Mouse (Mus musculus) midbrain, embryonic 15.5 days (tissue): ENCODE measurements around the gene Timp2. TPM values are rescaled to one million over a fixed set of nuclear protein-coding genes. Genes with fewer than 3 reads are reported as not detected.

Source experiments
- ATAC-seq: fragments of 200-750 bp; cut with Nextera tagmentation; replicated peaks from 2 replicates; pipeline ENCODE4 v1.8.0; 2017; ENCODE audit warnings: moderate TSS enrichment
- H3K27ac ChIP-seq: fragments of 300-500 bp; sonication (generic); 2 replicates; pipeline ENCODE4 v1.5.1; 2015; ENCODE audit warnings: mild to moderate bottlenecking, inconsistent platforms
- H3K27me3 ChIP-seq: fragments of 300-500 bp; sonication (generic); replicated peaks from 2 replicates; pipeline ENCODE4 v1.6.1; 2015; ENCODE audit warnings: inconsistent platforms
- H3K36me3 ChIP-seq: fragments of 300-500 bp; sonication (generic); replicated peaks from 2 replicates; pipeline ENCODE4 v1.6.1; 2015; ENCODE audit warnings: inconsistent platforms
- H3K4me1 ChIP-seq: fragments of 300-500 bp; sonication (generic); 2 replicates; pipeline ENCODE4 v1.6.1; 2015; ENCODE audit warnings: inconsistent platforms
- H3K4me2 ChIP-seq: fragments of 300-500 bp; sonication (generic); 2 replicates; pipeline ENCODE4 v1.6.1; 2015; ENCODE audit warnings: inconsistent platforms, mild to moderate bottlenecking, moderate library complexity
- H3K4me3 ChIP-seq: fragments of 300-500 bp; sonication (generic); 2 replicates; pipeline ENCODE4 v1.5.1; 2015; ENCODE audit warnings: mild to moderate bottlenecking, inconsistent platforms
- H3K9ac ChIP-seq: fragments of 300-500 bp; sonication (generic); 2 replicates; pipeline ENCODE4 v1.6.1; 2015; ENCODE audit warnings: mild to moderate bottlenecking, inconsistent platforms
- H3K9me3 ChIP-seq: fragments of 300-500 bp; sonication (generic); 2 replicates; pipeline ENCODE4 v1.6.1; 2016; ENCODE audit warnings: inconsistent platforms
- WGBS: fragments of 180-500 bp; shearing (Covaris S2); methylation state at CpG from one replicate; pipeline ENCODE4 v1.1.7; 2015; ENCODE audit warnings: mixed read lengths; 5-methylcytosine and 5-hydroxymethylcytosine counted together
- polyA plus RNA-seq: library from polyadenylated mRNA; unstranded; fragments of >200 nt; fragmentation: Nextera tagmentation; extraction: Ambion mirVana; gene quantifications from 2 replicates; pipeline ENCODE4 v1.2.1, GENCODE M21; 2015

The Timp2 gene
- polyA plus RNA-seq, 1 experiment from 2014 or later: 83.6 TPM

- Histone ChIP-seq H3K27ac (no peak overlapping the region), H3K4me1 (peaks cover 23% of the 10 kb centered on the region), H3K36me3 (no peaks in the 10 kb centered on the region), H3K27me3 (no peaks in the 10 kb centered on the region), H3K4me3 (no peak overlapping the region), H3K9ac (no peak overlapping the region), H3K9me3 (no peaks in the 10 kb centered on the region), H3K4me2 (no peak overlapping the region)
- no peak for ATAC-seq
- 94% methylated on average over 2 of the region's 2 CpGs for WGBS
These were observed 8.1 kb downstream of the Timp2 start for GRCm38 (mm10) chr11:118347391-118347790.

- Histone ChIP-seq H3K4me3 (no peak overlapping the region), H3K4me2 (no peak overlapping the region), H3K27ac (no peak overlapping the region), H3K9ac (no peak overlapping the region), H3K36me3 (no peaks in the 10 kb centered on the region), H3K27me3 (no peaks in the 10 kb centered on the region), H3K9me3 (no peaks in the 10 kb centered on the region), H3K4me1 (peaks cover 25% of the 10 kb centered on the region)
- ATAC-seq: no peak
- 87% methylated on average over 8 of the region's 8 CpGs for WGBS
These were observed 9.0 kb downstream of the Timp2 start for GRCm38 (mm10) chr11:118346395-118347096.

GRCm38 (mm10) chr11:118345693-118346092 is 9.8 kb downstream of the Timp2 start:
- peaks cover 27% of the 10 kb centered on the region for H3K4me1 ChIP-seq

GRCm38 (mm10) chr11:118343629-118344028 is 11.9 kb downstream of the Timp2 start:
- Histone ChIP-seq H3K36me3 (no peaks in the 10 kb centered on the region), H3K27me3 (no peaks in the 10 kb centered on the region), H3K9ac (no peak overlapping the region), H3K9me3 (no peaks in the 10 kb centered on the region), H3K4me3 (no peak overlapping the region), H3K27ac (no peak overlapping the region), H3K4me2 (no peak overlapping the region), H3K4me1 (peaks cover 27% of the 10 kb centered on the region)
- no peak for ATAC-seq
- WGBS: 65% methylated on average over 2 of the region's 2 CpGs

More at GRCm38 (mm10) chr11:118345693-118346092, 9.8 kb downstream of the Timp2 start:
- 65% methylated on average over 4 of the region's 4 CpGs for WGBS
- Histone ChIP-seq H3K4me2 (no peak overlapping the region), H3K9me3 (no peaks in the 10 kb centered on the region), H3K9ac (no peak overlapping the region), H3K27ac (no peak overlapping the region), H3K4me3 (no peak overlapping the region), H3K27me3 (no peaks in the 10 kb centered on the region), H3K36me3 (no peaks in the 10 kb centered on the region)
- no peak for ATAC-seq

GRCm38 (mm10) chr11:118342400-118342981 is 13.0 kb downstream of the Timp2 start, which contains the start of gene Cep295nl:
Gene Cep295nl, minus strand, starts transcription at chr11:118342500.
- peak within 1 kb of the TSS; percentile 18; the same call in 1 of the 2 replicates for H3K4me2 ChIP-seq
- no peak within 1 kb of the TSS for H3K4me3 ChIP-seq
- ATAC-seq: peak; percentile 52
- no peak within 1 kb of the TSS for H3K9ac ChIP-seq
- peaks cover 27% of the 10 kb centered on the region for H3K4me1 ChIP-seq
- H3K27ac ChIP-seq: peak within 1 kb of the TSS; percentile 58
- no peaks in the 10 kb centered on the region for H3K27me3 ChIP-seq
- 30% methylated on average over 7 of the region's 7 CpGs for WGBS
- H3K36me3 ChIP-seq: no peaks in the 10 kb centered on the region
- H3K9me3 ChIP-seq: no peaks in the 10 kb centered on the region

GRCm38 (mm10) chr11:118337491-118338168 is 17.9 kb downstream of the Timp2 start:
- no peak overlapping the region for H3K27ac ChIP-seq
- peaks cover 14% of the 10 kb centered on the region for H3K4me1 ChIP-seq
- no peaks in the 10 kb centered on the region for H3K27me3 ChIP-seq
- no peak overlapping the region for H3K4me3 ChIP-seq
- no peak for ATAC-seq
- no peaks in the 10 kb centered on the region for H3K36me3 ChIP-seq
- no peaks in the 10 kb centered on the region for H3K9me3 ChIP-seq
- 86% methylated on average over 8 of the region's 8 CpGs for whole genome bisulfite sequencing
- H3K4me2 ChIP-seq: no peak overlapping the region
- H3K9ac ChIP-seq: no peak overlapping the region

GRCm38 (mm10) chr11:118333431-118333830 is 22.1 kb downstream of the Timp2 start:
- WGBS: 91% methylated on average over 17 of the region's 17 CpGs
- no peak overlapping the region for H3K27ac ChIP-seq

GRCm38 (mm10) chr11:118332376-118332775 is 23.2 kb downstream of the Timp2 start:
- H3K4me2 ChIP-seq: no peak overlapping the region
- 93% methylated on average over 11 of the region's 11 CpGs for WGBS
- peaks cover 13% of the 10 kb centered on the region for H3K4me1 ChIP-seq
- no peaks in the 10 kb centered on the region for H3K27me3 ChIP-seq
- H3K9ac ChIP-seq: no peak overlapping the region
- no peaks in the 10 kb centered on the region for H3K36me3 ChIP-seq
- H3K9me3 ChIP-seq: no peaks in the 10 kb centered on the region
- no peak overlapping the region for H3K27ac ChIP-seq
- H3K4me3 ChIP-seq: no peak overlapping the region
- no peak for ATAC-seq

More at GRCm38 (mm10) chr11:118333431-118333830, 22.1 kb downstream of the Timp2 start:
- no peak overlapping the region for H3K9ac ChIP-seq
- no peak for ATAC-seq
- no peaks in the 10 kb centered on the region for H3K9me3 ChIP-seq
- no peak overlapping the region for H3K4me3 ChIP-seq
- no peaks in the 10 kb centered on the region for H3K36me3 ChIP-seq
- no peak overlapping the region for H3K4me2 ChIP-seq
- no peaks in the 10 kb centered on the region for H3K27me3 ChIP-seq
- peaks cover 3% of the 10 kb centered on the region; the same call in 1 of the 2 replicates for H3K4me1 ChIP-seq

- Histone ChIP-seq H3K27me3 (no peaks in the 10 kb centered on the region), H3K36me3 (no peaks in the 10 kb centered on the region), H3K4me3 (no peak overlapping the region), H3K4me1 (peaks cover 24% of the 10 kb centered on the region), H3K9me3 (no peaks in the 10 kb centered on the region), H3K9ac (no peak overlapping the region), H3K4me2 (no peak overlapping the region), H3K27ac (no peak overlapping the region)
- 93% methylated on average over 16 of the region's 16 CpGs for WGBS
- no peak for ATAC-seq
These were observed 24.8 kb downstream of the Timp2 start for GRCm38 (mm10) chr11:118330777-118331176.

- Histone ChIP-seq H3K9ac (no peak overlapping the region), H3K36me3 (no peaks in the 10 kb centered on the region), H3K4me2 (no peak overlapping the region), H3K9me3 (no peaks in the 10 kb centered on the region), H3K4me1 (peaks cover 24% of the 10 kb centered on the region), H3K27me3 (no peaks in the 10 kb centered on the region), H3K4me3 (no peak overlapping the region), H3K27ac (no peak overlapping the region)
- no peak for ATAC-seq
- WGBS: 93% methylated on average over 14 of the region's 14 CpGs
These were observed 25.2 kb downstream of the Timp2 start for GRCm38 (mm10) chr11:118330361-118330760.

GRCm38 (mm10) chr11:118328947-118329346 is 26.6 kb downstream of the Timp2 start:
- no peak overlapping the region for H3K4me3 ChIP-seq
- no peak overlapping the region for H3K4me2 ChIP-seq
- no peak overlapping the region for H3K27ac ChIP-seq
- H3K27me3 ChIP-seq: no peaks in the 10 kb centered on the region
- WGBS: 89% methylated on average over 5 of the region's 5 CpGs
- peaks cover 24% of the 10 kb centered on the region for H3K4me1 ChIP-seq
- no peaks in the 10 kb centered on the region for H3K36me3 ChIP-seq
- H3K9ac ChIP-seq: no peak overlapping the region
- no peak for ATAC-seq
- no peaks in the 10 kb centered on the region for H3K9me3 ChIP-seq

- Histone ChIP-seq H3K4me2 (no peak overlapping the region), H3K36me3 (no peaks in the 10 kb centered on the region), H3K9ac (no peak overlapping the region), H3K4me3 (no peak overlapping the region), H3K9me3 (no peaks in the 10 kb centered on the region), H3K4me1 (peaks cover 24% of the 10 kb centered on the region), H3K27ac (peak overlapping the region; percentile 83; the same call in 1 of the 2 replicates), H3K27me3 (no peaks in the 10 kb centered on the region)
- ATAC-seq: no peak
- 95% methylated on average over 6 of the region's 6 CpGs for WGBS
These were observed 27.0 kb downstream of the Timp2 start for GRCm38 (mm10) chr11:118328511-118328910.
